Mouse (Mus musculus): ENCODE data around the gene Hsp90ab1. TPM values are rescaled to one million over a fixed set of nuclear protein-coding genes. Genes with fewer than 3 reads are reported as not detected.
A peak's percentile ranks its signal among the peaks of the same experiment; 100 is the strongest.

Hsp90ab1 gene
- total RNA-seq (2021), result 1,000 to 10,000 TPM; 2,801 to 2,860 TPM
- long read RNA-seq, experiment 1, transcript Hsp90ab1-201 (11 exons, 2,520 nt), result major isoform, 3,112 of 3,298 reads
- long read RNA-seq, experiment 1, partial matches to known transcripts, result 136 of 3,298 reads
- long read RNA-seq, experiment 1, other reads (novel, unspliced or antisense), result 50 of 3,298 reads
- long read RNA-seq, experiment 2, transcript Hsp90ab1-201 (11 exons, 2,520 nt), result major isoform, 2,752 of 4,659 reads
- long read RNA-seq, experiment 2, partial matches to known transcripts, result 1,854 of 4,659 reads
- long read RNA-seq, experiment 2, other reads (novel, unspliced or antisense), result 53 of 4,659 reads

DNA sequence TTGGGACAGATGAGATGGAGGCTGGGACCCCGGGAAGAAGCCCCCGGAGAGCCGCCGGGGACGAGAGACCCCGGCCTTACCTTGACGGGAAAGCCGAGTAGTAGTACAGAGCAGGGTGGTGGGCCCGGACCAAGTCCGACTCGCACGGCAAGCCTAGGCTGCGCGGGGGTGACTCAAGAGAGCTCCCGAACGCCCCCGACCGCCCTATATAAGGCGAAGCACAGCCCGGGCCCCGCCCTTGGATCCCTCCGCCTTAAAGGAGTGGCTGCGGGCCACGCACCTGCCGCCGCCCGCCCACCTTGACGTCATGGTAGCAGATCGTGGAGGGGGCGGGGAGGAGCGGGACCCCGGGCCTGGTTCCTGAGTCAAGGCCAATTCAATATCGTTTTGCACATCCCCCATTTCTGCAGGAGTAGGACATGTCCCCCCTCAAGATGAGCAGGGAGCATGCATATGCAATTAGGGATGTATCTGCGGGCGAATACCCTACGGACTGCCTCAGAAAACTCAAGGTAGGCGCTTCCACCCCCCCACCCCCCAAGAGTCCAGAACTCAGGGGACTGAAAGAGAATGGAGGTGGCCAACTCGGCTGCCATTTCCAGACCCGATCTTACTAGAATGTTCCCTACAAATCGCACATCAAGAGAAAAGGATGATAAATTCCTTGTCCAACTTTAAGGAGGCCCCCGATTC, at the start of gene Hsp90ab1:
Hsp90ab1 (minus strand) TSS at position 185 of the 693 bp plus-strand sequence.
- DNase-seq (ENCODE audit: low spot score in 2 of 2), result peak; percentile 99

DNA sequence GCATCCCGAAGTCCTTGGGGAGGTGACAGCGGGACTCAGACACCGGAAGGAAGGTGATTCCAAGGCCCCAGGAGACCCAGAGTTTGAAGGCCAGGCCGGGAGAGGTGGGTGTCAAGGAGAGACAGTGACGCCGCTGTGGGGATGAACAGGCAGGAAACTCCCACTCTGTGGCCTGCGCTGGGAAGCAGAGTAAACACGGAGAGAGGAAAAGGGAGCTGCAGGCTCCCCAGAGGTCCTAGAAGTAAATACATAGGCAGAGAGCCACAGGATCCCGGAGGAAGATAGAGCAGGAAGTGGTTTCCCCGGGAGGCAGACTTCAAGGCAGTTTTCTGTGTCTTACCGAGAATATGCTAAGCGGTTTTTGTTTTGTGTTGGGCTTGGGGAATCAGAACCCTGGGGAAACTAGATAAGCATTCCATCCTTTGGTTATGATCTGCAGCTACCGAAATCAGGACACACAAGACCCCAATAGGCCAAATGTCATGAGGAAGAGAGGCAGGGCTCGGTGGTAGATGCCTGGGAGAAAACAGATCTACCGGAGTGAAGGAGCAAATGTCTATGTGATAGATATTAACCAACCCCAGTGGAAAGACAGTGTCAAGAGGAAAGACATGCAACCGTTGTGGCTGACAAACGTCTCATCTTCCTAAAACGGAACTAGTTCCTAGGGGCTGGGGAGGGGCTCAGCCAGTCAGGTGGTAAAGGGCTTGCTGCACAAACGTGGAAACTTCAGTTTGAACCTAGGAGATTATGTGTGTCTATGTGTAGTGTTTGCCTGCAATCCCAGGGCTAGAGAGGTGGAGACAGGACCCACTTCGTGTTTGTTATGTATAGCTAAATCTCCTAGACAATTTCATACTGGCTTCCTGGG, 46.5 kb upstream of the Hsp90ab1 start:
- DNase-seq (ENCODE audit: low spot score in 2 of 2), result peak in 1 of 2 experiments; percentile 16

DNA sequence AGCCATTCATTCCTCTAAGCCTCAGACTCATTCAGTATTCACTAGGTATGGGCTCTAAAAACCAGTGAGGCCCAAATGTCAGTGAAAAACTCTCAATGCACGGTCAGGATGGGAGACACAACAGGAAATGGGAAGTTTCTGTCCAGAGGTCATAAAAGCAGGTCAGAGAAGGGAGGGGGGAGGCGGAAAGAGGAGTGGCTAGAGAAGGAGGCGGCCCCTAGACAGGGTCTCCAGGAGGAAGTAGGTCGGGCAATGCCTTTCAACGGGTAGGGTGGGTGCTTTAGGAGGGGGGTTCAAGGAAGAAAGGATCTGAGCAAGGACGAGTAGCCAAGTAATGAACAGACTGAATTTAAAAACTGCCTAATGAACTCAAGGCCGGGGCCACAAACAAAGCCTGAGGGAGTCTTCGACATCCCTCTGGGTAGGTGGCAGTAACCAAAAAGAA, 45.9 kb upstream of the Hsp90ab1 start:
- peak; percentile 27 to 42 for DNase-seq (ENCODE audit: low spot score in 2 of 2)

DNA sequence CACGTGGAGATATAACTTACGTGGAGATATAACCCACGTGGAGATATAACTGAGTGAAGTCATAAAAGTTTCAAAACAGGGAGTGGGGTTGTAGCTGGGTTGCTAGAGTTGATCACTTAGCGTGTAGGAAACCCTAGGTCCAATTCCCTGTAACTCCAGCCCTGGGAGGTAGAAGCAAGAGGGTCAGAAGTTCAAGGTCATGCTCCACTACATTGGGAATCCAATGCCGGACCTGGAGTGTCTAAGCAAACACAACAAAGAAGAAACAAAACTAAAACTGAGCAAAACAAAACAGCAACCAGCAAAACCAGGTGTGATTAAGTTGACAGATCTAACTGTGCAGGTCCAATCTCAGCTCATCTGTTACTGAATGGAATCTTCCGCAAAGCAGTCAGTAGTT, 44.6 kb upstream of the Hsp90ab1 start:
- no peak for DNase-seq (ENCODE audit: low spot score in 2 of 2)

DNA sequence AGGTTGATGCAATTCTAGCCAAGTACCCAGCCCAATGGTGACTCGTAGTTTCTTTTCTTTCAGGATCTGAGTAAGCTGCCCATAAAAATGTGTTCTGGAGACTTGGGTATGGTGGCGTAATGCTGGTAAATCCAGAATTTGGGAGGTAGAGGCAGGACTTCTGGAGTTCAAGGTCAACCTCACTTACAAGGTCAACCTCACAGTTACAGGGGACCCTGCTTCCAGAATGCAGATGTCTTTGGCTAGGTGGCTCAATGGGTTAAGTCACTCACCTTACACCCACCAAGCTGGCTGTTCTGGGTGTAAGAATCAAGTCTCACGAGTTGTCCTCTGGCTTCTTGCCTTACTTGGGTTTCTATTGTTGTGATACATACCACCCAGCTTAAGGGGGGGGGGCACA, 43.6 kb upstream of the Hsp90ab1 start:
- DNase-seq (ENCODE audit: low spot score in 2 of 2), result no peak

DNA sequence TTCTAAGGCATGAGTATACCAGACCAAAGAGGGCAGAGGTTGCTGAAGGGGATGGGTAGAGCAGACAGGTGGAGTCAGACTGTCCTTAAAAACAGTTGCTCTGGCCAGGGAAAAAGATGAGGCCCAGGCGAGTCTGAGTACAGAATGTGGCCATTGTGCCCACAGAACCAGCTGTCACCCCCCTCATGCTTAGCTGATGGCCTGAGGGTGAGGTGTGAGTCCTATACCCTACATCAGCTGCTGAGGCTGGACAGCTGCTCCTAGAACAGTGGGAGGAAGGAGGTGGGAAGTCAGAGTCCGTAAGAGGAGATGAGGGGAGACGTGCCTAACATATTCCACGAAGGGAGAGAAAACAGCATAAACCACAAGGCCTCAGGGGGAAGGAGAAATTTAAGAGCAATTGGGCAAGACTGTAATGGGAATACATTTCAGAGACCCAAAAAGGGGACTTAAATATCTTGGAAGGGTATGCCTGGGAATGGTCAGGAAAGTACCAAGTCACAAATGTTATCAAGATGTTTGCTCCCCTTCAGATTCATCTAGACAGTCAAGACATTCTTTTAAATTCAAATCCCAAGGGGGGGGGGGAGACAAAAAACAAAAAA, 43.1 kb upstream of the Hsp90ab1 start:
- DNase-seq (ENCODE audit: low spot score in 2 of 2), result no peak

DNA sequence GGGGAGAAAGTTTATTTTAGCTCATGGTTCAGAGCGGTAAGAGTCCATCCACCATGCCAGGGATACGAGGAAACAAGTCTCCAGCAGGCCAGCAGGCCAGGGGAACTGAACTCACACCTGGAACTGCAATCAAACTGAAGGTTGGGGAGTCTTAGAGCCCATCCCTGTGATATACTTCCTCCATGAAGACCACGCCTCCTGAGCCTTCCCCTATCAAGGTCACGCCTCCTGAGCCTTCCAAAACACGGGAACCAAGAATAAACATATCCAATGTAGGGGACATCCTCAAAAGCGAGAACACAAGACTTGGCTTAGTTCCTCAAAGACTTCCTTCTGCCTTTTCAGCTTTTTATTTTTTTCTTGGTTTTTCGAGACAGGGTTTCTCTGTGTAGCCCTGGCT, 39.9 kb upstream of the Hsp90ab1 start:
- no peak for DNase-seq (ENCODE audit: low spot score in 2 of 2)

DNA sequence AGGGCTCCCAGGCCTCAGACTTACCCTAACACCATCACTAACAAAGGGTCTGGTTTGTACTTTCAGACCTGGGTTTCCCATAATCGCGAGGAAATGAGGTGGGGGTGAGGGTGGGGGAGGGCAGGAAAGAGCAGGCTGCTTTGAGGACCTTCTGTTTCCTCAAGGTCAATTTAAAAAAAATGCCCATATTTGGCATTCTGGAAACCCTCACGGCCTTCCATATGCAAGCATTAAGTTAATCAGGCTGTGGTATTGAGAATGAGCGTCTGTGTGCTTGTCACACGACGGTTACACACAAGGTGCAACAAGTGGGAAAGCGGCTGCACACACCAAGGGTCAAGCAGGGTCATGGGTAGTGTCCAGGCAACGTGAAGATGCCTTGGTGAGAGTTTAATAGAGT, 38.9 kb upstream of the Hsp90ab1 start:
- no peak for DNase-seq (ENCODE audit: low spot score in 2 of 2)

DNA sequence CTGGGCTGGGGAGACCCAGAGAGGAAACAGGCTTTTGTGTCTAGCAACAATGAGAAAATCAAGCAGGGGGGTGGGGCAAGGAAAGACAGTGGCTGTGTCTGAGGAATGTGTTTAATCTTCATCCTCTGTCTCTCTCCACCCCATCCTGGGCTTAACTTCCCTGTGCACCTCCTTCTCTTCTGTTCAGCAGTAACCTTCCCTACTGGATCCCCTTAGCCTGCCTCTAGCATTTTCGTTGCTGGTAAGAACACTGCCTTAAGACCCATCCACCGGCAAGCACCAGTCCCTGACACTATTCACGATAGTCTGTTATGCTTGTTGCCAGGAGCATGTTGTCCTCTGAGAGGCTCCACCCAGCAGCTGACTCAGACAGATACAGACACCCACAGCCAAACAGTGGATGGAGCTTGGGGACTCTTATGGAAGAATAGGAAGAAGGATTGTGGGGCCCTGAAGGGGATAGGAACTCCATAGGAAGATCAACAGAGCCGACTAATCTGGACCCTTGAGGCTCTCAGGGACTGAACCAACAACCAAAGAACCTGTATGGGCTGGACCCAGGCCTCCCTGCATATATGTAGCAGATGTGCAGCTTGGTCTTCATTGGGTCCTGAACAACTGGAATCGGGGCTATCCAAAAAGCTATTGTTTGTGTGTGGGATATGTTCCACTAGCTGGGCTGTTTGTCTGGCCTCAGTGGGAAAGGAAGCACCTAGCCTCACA, 37.2 kb upstream of the Hsp90ab1 start:
- no peak for DNase-seq (ENCODE audit: low spot score in 2 of 2)

DNA sequence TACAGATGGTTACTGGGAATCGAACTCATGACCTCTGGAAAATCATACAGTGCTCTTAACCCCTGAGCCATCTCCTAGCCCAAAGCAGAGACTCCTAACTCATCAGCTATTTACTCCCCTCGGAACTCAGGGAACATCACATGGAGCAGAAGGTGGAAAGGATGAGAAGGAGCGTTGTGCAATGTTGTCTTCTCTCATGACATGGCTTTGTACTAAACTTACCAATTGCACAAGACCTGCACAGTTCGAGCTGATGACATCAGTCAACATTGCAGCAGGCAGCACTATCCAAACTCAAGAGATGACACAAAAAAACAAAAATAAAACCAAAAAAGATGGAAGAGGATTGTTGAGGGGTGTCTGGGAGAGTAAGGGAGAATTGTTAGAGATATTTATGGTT, 35.3 kb upstream of the Hsp90ab1 start:
- no peak for DNase-seq (ENCODE audit: low spot score in 2 of 2)

DNA sequence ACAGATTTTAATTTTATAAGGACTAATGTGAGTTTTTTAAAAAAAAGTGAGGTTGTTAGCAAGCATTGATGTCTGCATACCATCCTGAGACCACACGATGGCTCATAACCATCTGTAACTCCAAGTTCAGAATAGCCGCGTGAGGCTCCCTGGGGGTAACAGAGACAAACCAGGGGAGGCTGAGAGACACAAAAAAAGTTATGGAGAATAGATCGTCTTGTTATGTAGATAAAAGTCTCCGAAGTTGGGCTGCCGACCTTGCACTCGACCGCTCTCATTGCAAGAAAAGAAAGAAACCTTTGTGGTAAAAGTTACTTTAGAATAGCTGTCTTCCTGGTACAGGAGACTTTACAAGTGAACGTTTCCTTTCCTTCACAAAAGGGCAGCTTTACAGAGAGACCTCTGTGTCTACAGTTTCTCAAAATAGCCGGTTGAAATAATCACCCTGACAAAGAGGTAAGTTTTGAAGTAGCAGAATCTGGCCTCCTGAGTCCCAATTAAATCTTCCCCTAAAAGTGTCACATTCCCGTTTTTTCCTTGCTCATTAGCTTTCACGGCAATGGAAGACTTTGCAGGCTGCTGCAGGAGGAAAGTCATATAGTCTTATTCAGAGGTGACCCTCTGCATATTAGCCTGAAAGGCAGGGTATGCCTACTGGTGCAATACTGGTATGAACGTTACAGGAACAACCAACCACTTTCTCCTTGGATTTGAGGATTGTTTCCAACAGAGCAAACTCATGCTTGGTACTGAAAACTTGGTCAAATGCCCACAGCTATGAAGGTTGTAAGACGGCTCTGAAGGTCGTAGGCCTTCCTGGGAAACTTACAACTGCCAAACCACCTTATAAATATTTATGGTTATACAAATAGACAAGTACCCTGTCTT, 34.2 kb upstream of the Hsp90ab1 start:
- DNase-seq (ENCODE audit: low spot score in 2 of 2), result no peak

DNA sequence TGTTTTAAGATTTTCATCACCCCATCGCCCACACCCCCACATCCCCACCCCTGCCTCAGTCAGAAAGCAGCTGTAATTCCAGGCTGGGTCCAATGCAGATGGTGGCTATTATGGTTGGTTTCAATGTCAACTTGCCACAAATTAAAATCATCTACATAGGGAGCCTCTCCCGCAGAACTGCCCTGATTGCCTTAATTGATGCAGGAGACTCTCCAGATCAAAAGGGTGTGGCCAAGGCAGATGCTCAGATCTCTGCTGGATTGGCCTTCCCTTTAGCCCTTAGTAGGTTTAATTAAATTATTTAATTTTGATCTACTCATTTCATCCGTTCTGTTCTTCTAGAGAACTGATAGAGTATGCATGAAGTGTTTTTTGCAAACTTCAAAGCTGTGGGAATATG, 29.9 kb upstream of the Hsp90ab1 start:
- no peak for DNase-seq (ENCODE audit: low spot score in 2 of 2)

DNA sequence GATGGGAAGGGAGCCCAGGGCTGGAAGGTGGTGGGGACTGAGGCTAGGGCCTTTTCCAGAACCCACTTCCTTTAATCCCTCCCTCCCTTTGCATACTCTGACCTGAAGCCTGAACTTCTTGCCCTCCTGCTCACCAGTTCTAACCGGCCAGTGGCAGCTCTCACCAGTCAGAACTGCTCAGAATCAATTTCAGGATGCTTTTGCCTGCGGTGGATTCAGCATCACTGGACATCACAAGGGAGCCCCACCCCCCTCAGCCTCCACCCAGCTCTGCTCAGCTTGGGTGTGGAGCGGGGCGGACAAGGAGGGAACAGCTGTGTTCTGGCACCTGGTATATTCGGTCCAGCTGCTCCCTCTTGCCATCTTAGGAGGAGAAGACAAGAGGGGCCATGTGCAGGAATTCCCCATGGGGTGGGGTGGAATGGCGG, 28.8 kb upstream of the Hsp90ab1 start, which contains the start of gene Mymx:
Mymx (minus strand) TSS at position 226 of the 428 bp plus-strand sequence.
- no peak for DNase-seq (ENCODE audit: low spot score in 2 of 2)

DNA sequence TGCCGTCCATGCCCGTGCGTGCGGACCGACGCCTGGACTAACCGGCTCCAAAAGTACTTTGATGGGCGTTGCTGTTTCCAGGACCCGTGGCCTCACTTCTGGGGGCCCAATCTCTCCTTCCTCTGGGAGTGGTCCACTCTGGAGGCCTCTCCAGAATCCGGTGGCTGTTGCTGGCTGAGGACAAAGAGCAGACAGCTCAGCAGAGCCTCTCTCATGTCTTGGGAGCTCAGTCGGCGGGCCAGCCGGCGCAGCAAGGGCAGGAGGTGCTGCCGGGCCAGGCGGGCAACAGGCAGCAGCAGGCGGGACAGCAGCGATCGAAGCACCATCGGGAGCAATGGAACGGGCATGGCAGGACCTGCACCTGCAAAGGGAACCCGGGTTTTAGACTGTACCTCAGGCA, 28.3 kb upstream of the Hsp90ab1 start:
- DNase-seq (ENCODE audit: low spot score in 2 of 2), result no peak

DNA sequence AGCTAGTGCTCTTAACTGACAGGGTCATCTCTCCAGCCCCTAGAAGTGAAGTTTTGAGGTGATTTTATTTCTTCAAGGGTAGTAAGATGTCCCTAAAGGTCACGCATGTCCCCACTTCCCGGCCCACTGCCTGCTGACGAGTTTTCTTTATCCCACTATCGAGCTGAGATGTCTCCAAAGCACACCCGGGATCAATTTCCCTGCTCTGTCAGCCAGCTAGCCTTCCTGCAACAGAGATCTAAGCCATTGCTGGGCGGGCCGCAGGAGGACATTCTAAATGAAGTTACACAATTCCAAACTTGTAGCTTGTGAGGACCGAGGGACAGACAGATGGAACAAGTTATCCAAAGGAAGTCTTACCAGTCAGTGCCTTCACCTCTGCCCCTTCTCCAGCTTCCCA, 27.2 kb upstream of the Hsp90ab1 start:
- no peak for DNase-seq (ENCODE audit: low spot score in 2 of 2)

DNA sequence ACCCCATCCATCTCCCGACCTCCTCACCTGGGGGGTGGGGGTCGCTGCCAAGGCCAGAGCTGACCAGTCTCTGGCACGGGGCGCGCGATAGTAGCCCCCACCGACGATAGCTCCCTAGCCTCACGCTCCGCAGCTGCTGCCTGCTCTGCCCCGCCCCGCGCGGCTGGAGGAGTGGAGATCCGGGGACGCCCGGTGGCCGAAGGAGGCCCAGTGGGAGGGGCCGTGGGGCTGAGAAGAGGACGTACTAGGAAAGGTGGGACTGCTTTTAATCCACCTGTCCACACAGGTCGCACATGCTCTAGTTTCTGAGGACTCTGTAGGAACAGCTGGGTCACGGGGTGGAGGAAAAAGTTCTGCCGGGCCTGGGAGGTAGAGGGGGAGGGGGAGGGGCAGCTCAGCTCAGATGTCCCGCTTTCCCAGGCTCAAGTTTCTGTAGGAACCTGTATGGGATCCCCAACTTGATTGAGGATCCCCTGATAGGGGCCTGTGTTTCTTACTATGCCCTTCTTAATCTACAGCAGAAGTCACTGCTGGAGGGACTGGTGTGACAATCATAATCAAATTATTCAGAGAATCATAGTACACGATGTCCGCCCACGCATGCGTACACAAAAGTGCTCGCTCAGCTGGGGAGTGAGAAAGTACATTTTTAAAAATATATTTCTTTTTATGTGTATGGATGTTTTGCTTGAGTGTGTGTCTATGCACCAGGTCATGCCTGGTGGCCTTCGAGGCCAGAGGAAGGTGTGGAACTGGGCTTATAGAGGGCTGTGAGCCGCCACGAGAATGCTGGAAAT, 26.6 kb upstream of the Hsp90ab1 start, which contains the start of gene Slc29a1:
Slc29a1 (minus strand) TSS at position 161 of the 797 bp plus-strand sequence.
- peak; percentile 64 to 67 for DNase-seq (ENCODE audit: low spot score in 2 of 2)

DNA sequence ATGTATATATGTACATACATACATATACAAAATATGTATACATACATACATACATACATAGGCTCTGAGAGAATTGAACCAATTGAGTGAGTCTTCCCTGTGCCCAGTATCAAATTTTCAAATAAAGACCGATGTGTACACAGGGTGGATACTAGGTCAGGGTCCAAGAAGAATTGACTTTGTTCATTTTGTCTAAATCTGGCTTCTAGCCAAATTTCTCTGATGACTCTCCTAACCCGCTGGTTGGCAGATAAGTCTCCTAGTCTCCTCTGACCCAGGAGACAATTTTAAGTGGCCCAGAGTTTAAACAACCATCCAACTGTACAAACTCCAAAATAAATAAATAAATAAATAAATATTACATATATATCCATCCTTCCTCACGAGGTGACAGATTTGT, 25.8 kb upstream of the Hsp90ab1 start:
- no peak for DNase-seq (ENCODE audit: low spot score in 2 of 2)

DNA sequence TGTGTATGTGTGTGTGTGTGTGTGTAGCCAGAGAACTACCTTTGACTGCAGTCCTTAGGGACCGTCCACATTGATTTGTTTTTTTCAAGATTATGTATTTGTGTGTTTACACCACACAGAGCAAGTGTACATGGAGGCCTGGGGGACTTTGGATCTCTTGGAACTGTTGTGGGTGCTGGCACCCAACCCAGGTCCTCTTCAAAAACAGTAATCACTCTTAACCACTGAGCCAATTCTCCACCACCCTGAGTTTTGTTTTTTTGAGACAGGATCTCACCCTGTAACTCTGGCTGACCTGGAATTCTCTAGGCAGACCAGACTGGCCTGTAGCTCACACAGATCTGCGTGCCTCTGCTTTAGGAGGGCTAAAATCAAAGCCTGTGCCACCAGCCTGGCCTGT, 25.3 kb upstream of the Hsp90ab1 start:
- DNase-seq (ENCODE audit: low spot score in 2 of 2), result no peak

DNA sequence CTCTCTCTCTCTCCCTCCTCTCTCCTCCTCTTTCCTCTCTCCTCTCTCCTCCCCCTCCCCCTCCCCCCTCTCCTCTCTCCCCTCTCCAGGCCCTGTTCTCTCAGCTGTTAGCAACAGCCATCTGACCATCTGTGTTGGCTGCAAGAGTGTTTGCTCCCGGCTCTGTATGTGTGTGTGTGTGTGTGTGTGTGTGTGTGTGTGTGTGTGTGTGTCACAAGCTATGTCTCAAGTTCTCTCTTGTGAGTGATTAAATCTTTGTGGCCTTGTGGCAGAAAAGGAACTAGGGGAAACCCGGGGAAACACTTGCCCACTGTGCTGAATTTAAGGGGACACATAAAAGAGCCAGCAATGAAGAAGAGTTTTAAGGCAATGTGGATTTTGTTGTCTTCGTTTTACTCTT, 24.7 kb upstream of the Hsp90ab1 start:
- DNase-seq (ENCODE audit: low spot score in 2 of 2), result no peak

Data from adrenal gland, adult 18-20 months (tissue).